Mouse (Mus musculus): ENCODE results near the gene Iqca. TPM values are rescaled to one million over a fixed set of nuclear protein-coding genes. Genes with fewer than 3 reads are reported as not detected.

The Iqca gene
- polyA plus RNA-seq, 1 experiment from 2014 or later = 1.8 TPM

DNA sequence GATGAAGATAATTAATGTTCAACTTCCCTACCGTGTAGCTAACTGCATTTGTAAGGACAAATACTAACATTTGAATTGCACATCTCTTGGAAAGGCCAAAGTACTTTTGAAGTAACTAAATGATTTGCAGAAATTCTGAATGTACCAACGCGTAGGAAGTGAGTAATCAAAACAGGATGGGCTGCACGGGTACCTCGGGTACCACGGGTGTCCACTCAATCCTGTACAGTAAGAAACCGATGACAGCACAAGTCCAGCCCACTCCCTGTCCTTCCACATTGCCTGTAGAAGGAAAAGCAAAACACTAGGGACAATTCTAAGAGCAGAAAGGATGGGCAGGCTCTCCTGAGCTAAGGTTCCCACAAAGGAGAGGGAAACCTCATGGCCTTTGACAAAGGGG, 36.0 kb downstream of the Iqca start:
- Histone ChIP-seq H3K4me3 (replicated peaks; ENCODE audit: low read length) (no peak overlapping the region), H3K36me3 (replicated peaks; ENCODE audit: control insufficient read depth, insufficient read depth) (no peaks in the 10 kb centered on the region), H3K9ac (no peak overlapping the region), H3K9me3 (ENCODE audit: control insufficient read depth, low read length) (no peaks in the 10 kb centered on the region), H3K4me2 (replicated peaks) (no peak overlapping the region), H3K27me3 (ENCODE audit: control insufficient read depth, insufficient read depth, low read length) (no peaks in the 10 kb centered on the region), H3K4me1 (replicated peaks; ENCODE audit: control insufficient read depth, insufficient read depth, low read length) (no peaks in the 10 kb centered on the region), H3K27ac (no peak overlapping the region)
- DNase-seq (ENCODE audit: low spot score) (no peak), ATAC-seq (ENCODE audit: low FRiP score) (no peak)
- WGBS = 77% methylated on average over 7 of the region's 7 CpGs

DNA sequence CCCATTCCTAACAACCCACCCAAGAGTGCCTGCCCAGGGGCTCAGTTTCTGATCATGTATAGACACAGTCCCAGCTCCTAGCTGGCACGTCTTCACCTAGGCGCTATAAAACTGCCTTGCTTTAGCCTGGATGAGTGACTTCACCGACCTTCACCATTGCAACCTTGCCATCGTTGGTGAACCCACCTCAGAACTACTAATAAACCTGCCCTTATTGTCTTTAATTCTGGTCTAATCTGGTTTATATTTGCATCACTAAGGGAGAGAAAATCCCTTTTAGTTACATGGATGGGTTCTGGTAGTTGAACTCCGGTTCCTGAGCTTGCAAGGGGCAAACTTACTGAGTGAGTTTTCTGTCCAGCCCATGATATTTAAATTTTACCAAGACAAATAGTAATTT, 38.6 kb downstream of the Iqca start:
- DNase-seq (ENCODE audit: low spot score) (no peak), ATAC-seq (ENCODE audit: low FRiP score) (no peak)
- H3K4me3 ChIP-seq (replicated peaks; ENCODE audit: low read length) = no peak overlapping the region
- no peak overlapping the region for H3K27ac ChIP-seq
- H3K9ac ChIP-seq = no peak overlapping the region
- H3K4me1 ChIP-seq (replicated peaks; ENCODE audit: control insufficient read depth, insufficient read depth, low read length) = no peaks in the 10 kb centered on the region
- H3K4me2 ChIP-seq (replicated peaks) = no peak overlapping the region
- H3K9me3 ChIP-seq (ENCODE audit: control insufficient read depth, low read length) = no peaks in the 10 kb centered on the region
- no peaks in the 10 kb centered on the region for H3K27me3 ChIP-seq (ENCODE audit: control insufficient read depth, insufficient read depth, low read length)
- WGBS = 88% methylated on average over 5 of the region's 5 CpGs
- H3K36me3 ChIP-seq (replicated peaks; ENCODE audit: control insufficient read depth, insufficient read depth) = no peaks in the 10 kb centered on the region

DNA sequence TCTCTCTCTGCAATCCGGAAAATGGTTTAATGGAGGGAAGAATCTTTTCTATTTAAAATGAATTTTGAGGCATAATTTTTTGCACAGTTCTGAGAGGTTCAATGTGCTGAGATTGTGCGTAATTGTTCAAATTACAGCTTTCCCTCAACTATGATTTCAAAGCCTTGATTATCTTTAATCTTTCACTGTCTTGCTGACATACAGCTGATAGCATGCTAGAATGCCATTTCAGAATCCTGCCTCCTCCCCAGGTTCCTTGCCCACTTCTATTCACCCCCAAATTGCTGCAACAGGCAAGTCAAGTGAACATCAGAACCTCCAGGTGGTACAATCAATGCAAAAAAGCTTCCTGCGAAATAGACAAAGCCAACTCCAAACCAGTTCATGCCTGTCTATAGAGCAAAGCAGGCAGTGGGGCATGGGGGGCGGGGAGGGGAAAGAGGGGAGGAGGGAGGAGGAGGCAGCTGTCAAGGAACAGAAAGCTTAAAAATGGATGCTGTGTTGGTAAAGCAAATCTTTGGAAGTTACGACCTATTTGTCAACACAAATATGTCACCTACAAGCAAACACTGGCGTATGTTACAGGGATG, 39.5 kb downstream of the Iqca start:
- ATAC-seq (ENCODE audit: low FRiP score) = no peak
- H3K9ac ChIP-seq = no peak overlapping the region
- no peak overlapping the region for H3K4me3 ChIP-seq (replicated peaks; ENCODE audit: low read length)
- no peaks in the 10 kb centered on the region for H3K36me3 ChIP-seq (replicated peaks; ENCODE audit: control insufficient read depth, insufficient read depth)
- H3K9me3 ChIP-seq (ENCODE audit: control insufficient read depth, low read length) = no peaks in the 10 kb centered on the region
- no peak overlapping the region for H3K27ac ChIP-seq
- H3K27me3 ChIP-seq (ENCODE audit: control insufficient read depth, insufficient read depth, low read length) = no peaks in the 10 kb centered on the region
- DNase-seq (ENCODE audit: low spot score) = no peak
- H3K4me2 ChIP-seq (replicated peaks) = no peak overlapping the region
- H3K4me1 ChIP-seq (replicated peaks; ENCODE audit: control insufficient read depth, insufficient read depth, low read length) = no peaks in the 10 kb centered on the region
- WGBS = 79% methylated on average over 6 of the region's 6 CpGs

DNA sequence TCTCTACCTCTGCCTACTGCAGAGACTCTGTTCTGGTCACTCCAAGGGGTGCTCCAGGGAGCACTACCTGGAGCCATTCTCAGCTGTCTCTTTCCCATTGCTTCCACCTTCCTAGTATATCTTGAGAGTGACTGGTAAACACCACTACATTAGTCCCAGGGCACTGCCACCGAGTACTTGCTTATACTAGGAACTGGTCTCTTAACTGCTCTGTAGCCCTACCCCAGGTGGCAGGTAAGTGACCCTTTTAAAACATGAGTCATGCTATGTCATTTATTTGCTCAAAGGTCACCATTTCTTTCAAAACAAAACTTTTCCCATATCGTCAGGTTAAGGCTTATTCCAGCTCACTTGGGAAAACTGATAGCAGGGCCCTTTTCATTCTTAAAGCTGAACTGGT, 40.5 kb downstream of the Iqca start:
- H3K9me3 ChIP-seq (ENCODE audit: control insufficient read depth, low read length) = no peaks in the 10 kb centered on the region
- no peaks in the 10 kb centered on the region for H3K36me3 ChIP-seq (replicated peaks; ENCODE audit: control insufficient read depth, insufficient read depth)
- H3K9ac ChIP-seq = no peak overlapping the region
- no peak overlapping the region for H3K27ac ChIP-seq
- no peaks in the 10 kb centered on the region for H3K27me3 ChIP-seq (ENCODE audit: control insufficient read depth, insufficient read depth, low read length)
- no peak for ATAC-seq (ENCODE audit: low FRiP score)
- H3K4me2 ChIP-seq (replicated peaks) = no peak overlapping the region
- no peak overlapping the region for H3K4me3 ChIP-seq (replicated peaks; ENCODE audit: low read length)
- no peaks in the 10 kb centered on the region for H3K4me1 ChIP-seq (replicated peaks; ENCODE audit: control insufficient read depth, insufficient read depth, low read length)
- WGBS = 91% methylated on average over 2 of the region's 2 CpGs
- DNase-seq (ENCODE audit: low spot score) = no peak

DNA sequence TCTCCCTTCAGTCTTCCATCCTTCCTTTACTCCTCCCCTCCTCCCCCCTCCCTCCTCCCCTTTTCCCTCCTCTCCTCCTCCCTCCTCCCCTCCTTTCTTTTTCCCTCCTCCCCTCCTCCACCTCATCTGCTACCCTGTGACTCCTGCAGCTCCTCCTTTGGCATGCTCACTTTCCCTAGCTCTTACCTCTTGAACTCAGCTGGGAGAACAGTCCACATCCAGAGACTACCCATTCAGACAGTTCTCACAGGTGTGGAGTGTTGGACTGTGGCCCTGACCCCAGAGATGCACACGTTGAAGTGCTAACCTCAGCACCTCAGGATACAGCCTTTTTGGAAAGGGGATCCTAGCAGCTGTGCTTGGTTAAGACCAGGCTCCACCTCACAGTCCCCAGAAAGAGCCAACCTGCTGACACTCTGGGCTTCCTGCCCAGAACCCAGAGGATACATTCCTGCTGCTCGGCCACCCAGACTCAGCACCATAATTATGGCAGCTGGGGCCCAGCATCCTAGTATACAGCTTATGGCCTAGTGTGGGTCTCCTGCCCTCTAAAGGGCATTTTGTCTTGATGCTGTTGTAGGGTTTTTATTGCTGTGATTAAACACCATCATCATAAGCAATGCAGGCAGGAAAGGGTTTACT, 41.9 kb downstream of the Iqca start:
- Histone ChIP-seq H3K4me2 (replicated peaks) (no peak overlapping the region), H3K4me1 (replicated peaks; ENCODE audit: control insufficient read depth, insufficient read depth, low read length) (no peaks in the 10 kb centered on the region), H3K9ac (no peak overlapping the region), H3K4me3 (replicated peaks; ENCODE audit: low read length) (no peak overlapping the region), H3K9me3 (ENCODE audit: control insufficient read depth, low read length) (no peaks in the 10 kb centered on the region), H3K27ac (no peak overlapping the region), H3K27me3 (ENCODE audit: control insufficient read depth, insufficient read depth, low read length) (no peaks in the 10 kb centered on the region), H3K36me3 (replicated peaks; ENCODE audit: control insufficient read depth, insufficient read depth) (no peaks in the 10 kb centered on the region)
- ATAC-seq (ENCODE audit: low FRiP score) (no peak), DNase-seq (ENCODE audit: low spot score) (no peak)
- WGBS = 47% methylated on average over 2 of the region's 2 CpGs

DNA sequence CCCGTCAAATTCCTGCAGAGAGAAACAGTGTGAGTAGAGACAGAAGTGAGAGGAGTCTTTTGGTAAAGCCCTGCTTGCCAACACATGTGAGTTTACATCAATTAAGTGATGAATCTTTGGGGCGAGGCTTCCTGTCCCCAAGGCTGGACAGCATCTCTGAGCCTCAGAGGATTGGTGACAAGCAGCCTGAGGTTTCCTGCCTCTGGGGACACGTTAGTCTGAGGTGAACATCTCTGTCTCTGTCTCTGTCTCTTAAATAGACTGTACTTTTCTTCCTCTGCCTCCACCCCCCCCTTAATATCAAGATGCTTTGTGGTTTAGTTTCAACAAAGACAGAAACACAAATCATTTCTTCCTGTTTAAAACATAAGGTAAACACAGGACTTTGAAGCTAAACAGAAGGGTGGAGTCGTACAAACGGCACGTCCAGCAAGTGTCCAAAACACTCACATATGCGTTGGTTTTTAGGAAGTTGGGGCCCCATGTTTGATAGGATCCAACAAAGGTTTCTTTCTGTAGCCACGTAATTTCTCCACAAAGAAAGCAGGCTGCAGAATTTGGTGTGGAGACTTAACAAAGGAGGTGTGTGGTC, 49.2 kb downstream of the Iqca start:
- Histone ChIP-seq H3K4me1 (replicated peaks; ENCODE audit: control insufficient read depth, insufficient read depth, low read length) (no peaks in the 10 kb centered on the region), H3K4me3 (replicated peaks; ENCODE audit: low read length) (no peak overlapping the region), H3K9ac (no peak overlapping the region), H3K27ac (no peak overlapping the region), H3K36me3 (replicated peaks; ENCODE audit: control insufficient read depth, insufficient read depth) (no peaks in the 10 kb centered on the region), H3K9me3 (ENCODE audit: control insufficient read depth, low read length) (no peaks in the 10 kb centered on the region), H3K4me2 (replicated peaks) (no peak overlapping the region), H3K27me3 (ENCODE audit: control insufficient read depth, insufficient read depth, low read length) (no peaks in the 10 kb centered on the region)
- ATAC-seq (ENCODE audit: low FRiP score) = no peak
- no peak for DNase-seq (ENCODE audit: low spot score)
- WGBS = 73% methylated on average over 8 of the region's 8 CpGs

DNA sequence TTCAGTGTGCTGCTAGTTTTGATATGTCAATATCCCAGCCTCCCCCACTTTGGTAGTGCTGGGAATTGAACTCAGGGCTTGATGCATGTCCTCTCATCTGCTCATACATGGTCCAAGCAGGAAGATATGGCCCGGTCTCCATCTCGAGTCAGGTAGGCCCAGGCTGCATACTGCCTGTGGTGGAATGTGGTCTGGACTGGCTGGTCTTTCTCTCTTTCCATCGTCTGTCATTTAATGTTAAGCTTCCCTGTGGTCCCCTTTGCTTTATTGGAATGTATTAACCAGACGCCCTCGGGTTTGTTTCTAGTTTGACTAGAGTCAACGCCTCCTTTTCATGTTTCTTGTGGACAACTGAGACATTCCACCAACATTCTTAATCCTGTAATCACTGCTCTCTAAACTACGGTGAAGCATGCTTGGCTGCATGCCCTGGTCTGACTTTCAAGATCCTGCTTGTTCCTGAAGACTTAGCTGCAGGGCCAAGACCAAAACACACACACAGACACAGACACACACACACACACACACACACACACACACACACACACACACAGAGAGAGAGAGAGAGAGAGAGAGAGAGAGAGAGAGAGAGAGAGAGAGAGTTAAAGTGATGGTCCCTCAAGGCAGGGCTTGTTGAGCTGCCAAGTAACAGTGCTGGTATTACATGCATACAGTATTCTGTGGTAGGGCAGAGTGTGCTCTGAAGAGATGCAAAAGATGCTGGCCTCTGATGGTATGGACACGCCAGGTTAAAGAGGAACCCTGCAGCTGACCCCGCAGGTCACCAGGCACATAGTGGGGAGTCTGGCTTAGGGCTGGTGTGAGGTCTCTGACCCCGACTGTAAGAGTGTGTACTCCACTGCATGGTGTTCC, 52.6 kb downstream of the Iqca start:
- no peaks in the 10 kb centered on the region for H3K4me1 ChIP-seq (replicated peaks; ENCODE audit: control insufficient read depth, insufficient read depth, low read length)
- no peak overlapping the region for H3K4me2 ChIP-seq (replicated peaks)
- no peak overlapping the region for H3K9ac ChIP-seq
- no peak for ATAC-seq (ENCODE audit: low FRiP score)
- no peaks in the 10 kb centered on the region for H3K36me3 ChIP-seq (replicated peaks; ENCODE audit: control insufficient read depth, insufficient read depth)
- no peaks in the 10 kb centered on the region for H3K9me3 ChIP-seq (ENCODE audit: control insufficient read depth, low read length)
- H3K27ac ChIP-seq = no peak overlapping the region
- no peak overlapping the region for H3K4me3 ChIP-seq (replicated peaks; ENCODE audit: low read length)
- 72% methylated on average over 10 of the region's 10 CpGs for WGBS
- H3K27me3 ChIP-seq (ENCODE audit: control insufficient read depth, insufficient read depth, low read length) = no peaks in the 10 kb centered on the region
- DNase-seq (ENCODE audit: low spot score) = no peak

DNA sequence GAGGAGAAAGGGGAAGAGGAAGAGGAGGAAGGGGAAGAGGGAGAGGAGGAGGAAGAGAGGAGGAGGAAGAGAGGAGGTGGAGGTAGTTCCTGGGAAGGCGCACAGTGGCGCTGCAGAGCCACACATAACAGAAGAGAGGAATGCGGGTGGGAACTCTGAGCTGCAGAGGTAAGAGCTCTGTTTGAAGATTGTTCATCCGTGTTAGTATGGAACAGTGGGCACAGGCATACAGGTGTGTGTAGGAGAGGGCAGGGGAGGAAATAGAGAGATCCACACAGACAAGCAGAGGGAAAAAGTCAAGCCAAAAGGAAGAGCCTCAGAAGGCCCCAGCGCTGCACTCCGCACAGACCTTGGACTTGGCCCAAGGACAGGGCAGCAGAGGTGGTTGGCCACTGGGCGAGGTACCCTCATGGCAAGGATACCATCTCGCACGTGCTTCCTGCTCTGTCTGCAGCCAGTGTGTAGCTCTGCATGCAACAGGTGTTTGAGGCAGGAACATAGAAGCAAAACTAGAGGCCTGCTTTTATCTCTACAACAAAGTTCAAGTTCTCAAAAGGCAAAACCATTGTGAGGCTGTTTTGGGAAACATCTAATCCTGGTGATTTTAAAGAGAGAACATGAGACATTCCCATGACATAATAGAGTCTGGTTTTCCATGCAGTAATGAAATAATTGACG, 60.2 kb downstream of the Iqca start:
- Histone ChIP-seq H3K9ac (no peak overlapping the region), H3K27ac (no peak overlapping the region), H3K4me1 (replicated peaks; ENCODE audit: control insufficient read depth, insufficient read depth, low read length) (no peaks in the 10 kb centered on the region), H3K36me3 (replicated peaks; ENCODE audit: control insufficient read depth, insufficient read depth) (no peaks in the 10 kb centered on the region), H3K4me2 (replicated peaks) (no peak overlapping the region), H3K27me3 (ENCODE audit: control insufficient read depth, insufficient read depth, low read length) (no peaks in the 10 kb centered on the region), H3K4me3 (replicated peaks; ENCODE audit: low read length) (no peak overlapping the region), H3K9me3 (ENCODE audit: control insufficient read depth, low read length) (0 out of 2 replicates have a peak, but pooled peaks cover 6% of the 10 kb centered on the region)
- ATAC-seq (ENCODE audit: low FRiP score) (no peak), DNase-seq (ENCODE audit: low spot score) (no peak)
- WGBS = 88% methylated on average over 10 of the region's 10 CpGs
